Mouse (Mus musculus): ENCODE data around the gene Atp5g1.

Gene Atp5g1

DNA sequence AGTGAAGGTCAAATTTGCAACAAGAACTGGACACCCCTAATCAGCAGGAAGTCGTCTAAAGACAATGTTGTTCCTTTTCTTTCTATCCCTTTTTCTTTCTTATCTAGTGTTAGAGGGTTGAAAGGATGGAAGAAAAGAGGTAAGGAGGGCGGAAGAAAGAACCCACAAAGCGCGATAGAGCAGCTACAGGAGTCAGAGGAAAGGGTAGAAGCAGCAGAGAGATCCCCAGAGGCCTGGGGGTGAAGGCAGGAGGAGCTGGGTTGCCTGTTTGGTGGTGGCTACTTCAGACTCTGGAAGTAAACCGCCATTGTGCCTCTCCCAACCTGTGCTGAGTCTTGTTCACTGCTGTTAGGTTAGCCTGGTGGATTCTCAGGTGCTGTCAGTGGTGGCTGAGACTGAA lies 47.3 kb downstream of the Atp5g1 start:
- DNase-seq (ENCODE audit: low read depth, low spot score) = no peak

DNA sequence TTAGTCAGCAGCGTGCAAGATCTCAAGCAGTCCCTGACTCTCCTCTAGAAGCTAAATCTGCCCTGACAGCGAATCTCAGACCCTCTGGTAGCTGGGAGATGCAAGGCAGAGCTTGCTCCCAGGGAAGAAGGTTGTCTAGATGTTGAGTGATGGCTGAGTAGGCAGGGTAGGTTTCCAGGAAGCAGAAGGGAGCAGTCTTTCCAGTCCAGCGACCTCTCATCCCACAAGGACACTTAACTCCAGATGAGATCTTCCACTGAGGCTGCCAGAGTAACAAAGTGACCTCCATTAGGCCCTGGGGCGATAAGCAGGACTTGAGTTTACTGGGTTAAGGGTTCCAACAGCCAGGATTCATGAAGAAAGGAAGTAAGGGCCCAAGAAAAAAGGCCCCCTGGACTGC lies 54.8 kb downstream of the Atp5g1 start:
- peak; percentile 36 for DNase-seq (ENCODE audit: low read depth, low spot score)
